Mouse (Mus musculus) thymus, adult 2 months (tissue): ENCODE measurements around the gene Gzmm.

Experiments used
- CTCF ChIP-seq: fragments of 200-500 bp; IDR thresholded peaks from 2 replicates; pipeline ENCODE4 v1.5.1; 2012; ENCODE audit warnings: mild to moderate bottlenecking, control low read depth, low read length, moderate library complexity, borderline replicate concordance; ENCODE audit not compliant: control insufficient read depth, poor library complexity, insufficient read depth; ENCODE audit errors: extremely low read depth
- POLR2A ChIP-seq: fragments of 200-500 bp; IDR thresholded peaks from 2 replicates; pipeline ENCODE4 v1.6.1; 2012; ENCODE audit warnings: mild to moderate bottlenecking, low read length, control low read depth, moderate library complexity; ENCODE audit not compliant: control insufficient read depth, poor library complexity, insufficient read depth; ENCODE audit errors: extremely low read depth

DNA sequence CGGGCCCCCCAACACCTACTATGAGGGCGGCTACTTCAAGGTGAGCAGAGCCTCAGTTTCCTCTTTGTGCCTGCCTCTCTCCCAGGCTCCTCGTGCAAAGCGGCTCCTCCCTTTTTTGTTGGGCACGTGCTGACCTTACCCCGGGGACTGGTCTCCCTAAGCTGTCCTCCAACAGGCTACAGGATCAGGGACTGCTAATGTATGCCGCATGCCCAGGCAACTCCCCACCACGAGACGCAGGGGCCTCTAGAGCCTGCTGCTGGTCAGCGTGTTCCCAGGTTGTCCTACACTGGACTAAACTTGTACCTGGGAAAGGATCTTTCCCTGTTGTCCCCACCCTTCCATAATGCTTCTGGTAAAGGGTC is 6.3 kb upstream of the Gzmm start:
- TF ChIP-seq CTCF (no peak), POLR2A (no peak)
